Mouse (Mus musculus) left cerebral cortex, adult 2 months (tissue): Measurements from ENCODE around the gene D8Ertd738e. TPM values are rescaled to one million over a fixed set of nuclear protein-coding genes. Genes with fewer than 3 reads are reported as not detected.
"Not testable (repeated sequence)": the region's sequence is repeated elsewhere in the genome, so short reads cannot be mapped to it uniquely, and the experiment has no call there.

Experiments
- DNase-seq, 2 experiments: peaks; one replicate each; pipeline ENCODE4 v3.0.0; 2021 to 2022; ENCODE audit warnings: low spot score in 2 of 2, mixed read lengths in 1 of 2; ENCODE audit errors: extremely low spot score in 1 of 2
- H3K27ac ChIP-seq: fragments of 200-600 bp; 2 replicates; pipeline ENCODE4 v1.8.1; 2022
- H3K4me3 ChIP-seq: fragments of 200-600 bp; 2 replicates; pipeline ENCODE4 v1.8.1; 2022
- CTCF ChIP-seq: fragments of 200-600 bp; IDR thresholded peaks from 2 replicates; pipeline ENCODE4 v1.8.1; 2022; ENCODE audit warnings: antibody characterized with exemption, mild to moderate bottlenecking, moderate library complexity
- intact Hi-C: fragments of 180-260 bp; cut with DNase I; formaldehyde crosslinking; loops from one replicate; pipeline ENCODE4 v1.15.1; 2025
- long read RNA-seq, 2 experiments: library from polyadenylated mRNA; stranded (forward); transcript quantifications; one replicate each; pipeline ENCODE4 v2.0.0; 2021; ENCODE audit warnings: borderline mapping rate in 2 of 2
- total RNA-seq, 2 experiments: library from RNA; stranded (reverse); gene quantifications; 2 replicates each; pipeline ENCODE4 v1.2.3; 2021

D8Ertd738e gene
- total RNA-seq = 100 to 1,000 TPM; 124 to 140 TPM
- long read RNA-seq, experiment 1, transcript D8Ertd738e-201 (3 exons, 616 nt) = major isoform, 78 of 79 reads
- long read RNA-seq, experiment 1, partial matches to known transcripts = 0 of 79 reads
- long read RNA-seq, experiment 1, other reads (novel, unspliced or antisense) = 1 of 79 reads
- long read RNA-seq, experiment 2, transcript D8Ertd738e-201 (3 exons, 616 nt) = major isoform, 65 of 68 reads
- long read RNA-seq, experiment 2, partial matches to known transcripts = 0 of 68 reads
- long read RNA-seq, experiment 2, other reads (novel, unspliced or antisense) = 3 of 68 reads

GRCm38 (mm10) chr8:84249257-84250170 is at the start of gene D8Ertd738e:
Gene D8Ertd738e, minus strand, starts transcription at chr8:84249719.
- peak within 1 kb of the TSS; percentile 88 for H3K27ac ChIP-seq
- intact Hi-C loops = no loop called here
- H3K4me3 ChIP-seq = peak within 1 kb of the TSS; percentile 97
- TF ChIP-seq CTCF = no peak
- DNase-seq = peak; percentile 83 to 84

- no peak overlapping the region for H3K4me3 ChIP-seq
- DNase-seq = no peak
- intact Hi-C loops = loop anchor here (5.0 kb wide), 1 partner anchor 40 kb away; no protein-coding TSS in a partner anchor
- H3K27ac ChIP-seq = no peak overlapping the region
- no peak for TF ChIP-seq CTCF
Observed at GRCm38 (mm10) chr8:84297029-84297785, 47.7 kb upstream of the D8Ertd738e start.

DNA sequence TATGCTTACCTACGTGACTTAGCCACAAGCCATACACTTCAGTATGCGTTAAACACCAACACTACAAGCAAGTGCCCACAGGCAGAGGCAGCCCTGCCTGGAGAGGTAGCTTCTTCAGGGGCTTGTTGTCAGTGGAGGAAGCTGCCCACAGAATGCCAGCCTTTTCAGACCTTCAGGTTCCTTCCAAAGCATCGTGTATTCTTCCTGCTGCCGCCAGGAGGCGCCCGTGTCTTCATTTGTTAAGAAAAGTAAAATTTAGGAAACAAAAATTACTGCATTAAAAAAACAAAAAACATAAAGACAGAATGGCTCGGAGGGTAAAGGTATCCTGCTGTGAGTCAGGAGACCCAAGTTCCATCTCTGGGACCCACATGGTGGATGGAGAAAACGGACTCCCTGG is 42.2 kb upstream of the D8Ertd738e start:
- DNase-seq = peak; percentile 53 to 58
- peak; percentile 93 for TF ChIP-seq CTCF
- no peak overlapping the region for H3K4me3 ChIP-seq
- intact Hi-C loops = loop anchor here (1.0 to 5.0 kb wide), 2 partner anchors 66 to 281 kb away; no protein-coding TSS in a partner anchor
- no peak overlapping the region for H3K27ac ChIP-seq

DNA sequence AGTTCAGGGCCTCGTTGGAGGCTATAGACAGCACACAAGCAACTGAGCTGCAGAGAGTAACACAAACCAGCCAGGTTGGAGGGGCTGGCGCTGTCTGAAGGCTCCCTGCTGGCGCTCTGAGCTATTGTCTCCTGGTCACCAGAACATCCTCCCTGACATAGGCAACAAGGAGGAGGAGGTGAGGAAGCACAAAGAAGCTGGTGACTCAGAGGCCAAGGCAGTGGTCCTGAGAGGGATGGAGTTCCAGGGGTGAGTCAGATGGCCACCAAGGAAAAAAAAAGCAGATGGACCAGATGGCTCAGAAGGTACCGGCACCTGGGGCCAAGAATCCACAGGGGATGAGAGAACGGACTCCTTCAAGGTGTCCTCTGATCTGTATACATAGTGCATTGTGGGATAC is 41.6 kb upstream of the D8Ertd738e start:
- H3K27ac ChIP-seq = no peak overlapping the region

GRCm38 (mm10) chr8:84288892-84289291 is 39.4 kb upstream of the D8Ertd738e start:
- intact Hi-C loops = no loop called here
- TF ChIP-seq CTCF = peak; percentile 21
- Histone ChIP-seq H3K27ac (no peak overlapping the region), H3K4me3 (no peak overlapping the region)
- no peak for DNase-seq

More for the DNA sequence above, 41.6 kb upstream of the D8Ertd738e start:
- intact Hi-C loops = loop anchor here (5.0 kb wide), 1 partner anchor 281 kb away; no protein-coding TSS in a partner anchor
- no peak overlapping the region for H3K4me3 ChIP-seq
- no peak for TF ChIP-seq CTCF
- no peak for DNase-seq

GRCm38 (mm10) chr8:84285665-84286064 is 36.1 kb upstream of the D8Ertd738e start:
- DNase-seq, intact Hi-C loops: not testable (repeated sequence)

DNA sequence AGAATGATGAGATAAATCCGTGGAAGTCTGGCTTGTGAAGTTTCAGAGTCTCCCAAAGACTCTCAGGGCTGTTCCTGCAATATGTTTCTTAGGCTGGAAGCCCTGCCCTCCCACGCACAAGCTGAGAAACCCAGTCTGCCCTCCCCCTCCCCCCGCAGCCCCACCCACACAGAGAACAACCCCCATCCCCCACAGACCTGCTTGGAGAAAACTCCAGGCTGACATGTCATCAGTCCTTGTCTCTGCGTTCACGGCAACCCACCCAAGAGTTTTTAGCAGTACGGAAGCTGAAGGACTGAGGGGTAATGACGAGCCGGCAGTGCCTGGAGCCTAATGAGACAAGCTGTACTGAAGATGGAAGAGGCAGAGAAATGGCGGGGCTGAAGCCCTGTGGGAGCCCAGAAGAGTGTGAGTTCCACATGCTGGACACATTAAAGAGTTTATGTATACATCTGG is 35.1 kb upstream of the D8Ertd738e start:
- DNase-seq = peak in 1 of 2 experiments; percentile 19
- intact Hi-C loops = no loop called here
- no peak for TF ChIP-seq CTCF
- H3K27ac ChIP-seq = no peak overlapping the region
- no peak overlapping the region for H3K4me3 ChIP-seq

More at GRCm38 (mm10) chr8:84285665-84286064, 36.1 kb upstream of the D8Ertd738e start:
- H3K4me3 ChIP-seq, H3K27ac ChIP-seq: not testable (repeated sequence)
- TF ChIP-seq CTCF = peak; percentile 51

DNA sequence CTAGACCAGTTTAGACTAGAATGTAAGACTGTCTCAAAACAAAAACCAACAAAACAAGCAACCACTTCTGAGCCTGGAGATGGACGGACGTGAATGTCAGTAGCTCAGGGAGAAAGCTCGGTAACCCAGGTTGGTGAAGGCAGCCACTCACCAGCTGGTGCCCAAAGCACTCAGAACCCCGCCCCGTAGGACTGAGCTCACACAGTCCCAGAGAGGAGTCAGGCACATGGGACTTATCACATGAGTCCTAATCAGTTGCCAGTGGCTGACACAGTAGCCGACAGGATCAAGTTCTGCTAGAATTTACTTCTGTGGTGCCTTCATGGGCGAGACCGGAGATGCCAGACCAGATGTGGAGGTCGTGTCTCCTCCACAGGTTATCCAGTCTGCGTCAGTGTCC is 31.3 kb upstream of the D8Ertd738e start:
- intact Hi-C loops = no loop called here
- no peak overlapping the region for H3K4me3 ChIP-seq
- no peak overlapping the region for H3K27ac ChIP-seq
- TF ChIP-seq CTCF = no peak
- no peak for DNase-seq

DNA sequence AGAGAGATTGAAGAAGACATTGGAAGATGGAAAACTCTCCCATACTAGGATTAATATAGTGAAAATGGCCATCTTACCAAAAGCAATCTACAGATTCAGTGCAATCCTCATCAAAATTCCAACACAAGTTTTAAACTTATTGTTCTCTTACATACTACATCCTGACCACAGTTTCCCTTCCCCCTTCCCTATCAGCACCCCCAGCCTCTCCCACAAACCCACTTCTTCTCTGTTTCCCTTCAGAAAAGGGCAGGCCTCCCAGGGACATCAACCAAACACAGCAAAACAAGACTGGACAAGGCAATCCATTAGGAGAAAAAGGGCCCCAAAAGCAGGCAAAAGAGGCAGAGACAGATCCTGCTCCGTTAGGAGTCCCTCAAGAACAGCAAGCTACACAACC is 26.9 kb upstream of the D8Ertd738e start:
- no peak for TF ChIP-seq CTCF
- Histone ChIP-seq H3K27ac (no peak overlapping the region), H3K4me3 (no peak overlapping the region)
- intact Hi-C loops = no loop called here
- DNase-seq = no peak

DNA sequence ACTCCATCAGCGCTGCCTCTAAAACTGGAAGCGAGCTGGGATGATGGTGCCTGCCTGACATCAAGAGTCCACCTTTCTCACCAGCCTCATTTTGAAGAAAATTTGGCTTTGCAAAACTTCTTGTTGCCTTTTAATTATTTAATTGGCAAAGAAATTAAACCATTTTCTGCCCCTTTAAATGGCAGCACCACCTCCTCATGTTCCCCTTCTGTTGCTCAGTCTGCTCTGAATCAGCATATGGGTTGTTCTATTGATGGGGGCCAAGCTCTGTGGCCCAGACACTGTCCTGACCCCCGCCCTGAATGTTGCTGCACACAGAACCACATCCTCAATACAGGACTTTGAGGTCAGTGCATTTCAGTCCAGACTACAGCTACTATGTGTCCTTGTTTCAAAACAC is 24.4 kb upstream of the D8Ertd738e start:
- no peak for DNase-seq
- no peak for TF ChIP-seq CTCF
- no peak overlapping the region for H3K4me3 ChIP-seq
- intact Hi-C loops = loop anchor here (5.0 kb wide), 1 partner anchor 87 kb away; the partner anchor contains the start of gene Nanos3
- no peak overlapping the region for H3K27ac ChIP-seq

DNA sequence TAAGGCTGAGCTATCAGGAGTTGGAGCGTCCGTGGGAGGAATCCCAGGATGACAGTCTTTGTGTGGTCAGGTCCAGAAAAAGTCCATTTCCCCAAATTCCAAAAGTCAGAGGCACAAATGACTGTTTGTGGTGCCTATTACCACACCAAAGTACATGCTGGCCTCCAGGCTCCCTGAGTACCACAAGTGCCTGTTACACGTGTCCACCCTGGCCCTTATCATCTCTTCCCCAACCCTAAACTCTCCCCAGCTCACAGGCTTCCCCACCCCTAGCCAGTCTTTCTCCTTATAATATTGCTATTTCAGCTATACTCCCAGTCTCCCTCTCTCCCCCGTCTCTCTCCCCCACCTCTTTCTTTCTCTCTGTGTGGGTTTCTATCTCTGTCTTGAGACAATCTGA is 22.8 kb upstream of the D8Ertd738e start:
- intact Hi-C loops = loop anchor here (5.0 kb wide), 1 partner anchor 85 kb away; the partner anchor contains the start of gene Nanos3
- DNase-seq = no peak
- TF ChIP-seq CTCF = no peak
- Histone ChIP-seq H3K4me3 (no peak overlapping the region), H3K27ac (no peak overlapping the region)
